ENCODE assay signal across 9 mouse cellular contexts in genomic region chr17:3288341-3288740, GRCm38 (mm10). TPM values are rescaled to one million over a fixed set of nuclear protein-coding genes. Genes with fewer than 3 reads are reported as not detected.
A peak's percentile ranks its signal among the peaks of the same experiment; 100 is the strongest.
DNase-seq lines count a peak whose midpoint lies in the region; ATAC-seq and TF ChIP-seq lines count a peak whose summit lies in the region.
"Had no signal": no experiment of that assay in that cellular context is flagged by ENCODE, and none has a peak within 500 bp of the region (broad histone marks: within the 10 kb centered on the region; RNA-seq: fewer than 3 reads in every experiment).

No protein-coding gene starts in this region.

- peak; percentile 76 for TF ChIP-seq CTCF in left cerebral cortex, adult 2 months (IDR thresholded peaks at IDR 0.05)

- peaks cover 12% of the 10 kb centered on the region for H3K4me1 ChIP-seq in heart, embryonic 10.5 days

- H3K27me3 ChIP-seq in heart, embryonic 10.5 days (ENCODE audit: insufficient read depth, poor library complexity, severe bottlenecking) = no peaks in the 10 kb centered on the region
- H3K27me3 ChIP-seq: neural tube, embryonic 12.5 days had no signal

- intact Hi-C loops in left cerebral cortex, adult 2 months (cut with DNase I) = loop anchor here (5.0 kb wide), 1 partner anchor 159 kb away; no protein-coding TSS in a partner anchor

- no peak overlapping the region for H3K4me3 ChIP-seq in heart, embryonic 10.5 days
- H3K4me3 ChIP-seq in left cerebral cortex, adult 2 months = no peak overlapping the region
- H3K4me3 ChIP-seq: neural tube, embryonic 12.5 days had no signal

- peak; percentile 46 for ATAC-seq in activated CD4-positive, CD25-positive, alpha-beta regulatory T cell, adult 4 months
- peak; percentile 92 for ATAC-seq in common myeloid progenitor, adult 5-6 weeks (replicated peaks; ENCODE audit: low read depth, poor library complexity, severe bottlenecking)
- peak; percentile 78 to 90 for ATAC-seq in hematopoietic stem cell, adult 5-6 weeks (replicated peaks in 1 of 2; ENCODE audit: insufficient read depth in 1 of 2, low FRiP score in 2 of 2, low TSS enrichment in 1 of 2, low read depth in 1 of 2, poor library complexity in 2 of 2, severe bottlenecking in 2 of 2)

- peaks cover 4% of the 10 kb centered on the region; the same call in 1 of the 2 replicates for H3K36me3 ChIP-seq in heart, embryonic 10.5 days

- peak; percentile 81 for DNase-seq in heart, embryonic 10.5 days (ENCODE audit: low spot score)
- no peak for DNase-seq in heart, adult 11 months
- peak; percentile 43 to 64 for DNase-seq in left cerebral cortex, adult 2 months (ENCODE audit: extremely low spot score in 1 of 2, low spot score in 2 of 2)
- peak; percentile 72 for DNase-seq in mesoderm, embryonic 11.5 days (ENCODE audit: low read depth, low spot score)
- peak; percentile 18 to 20 for DNase-seq in thymus, adult 18-20 months

- H3K27ac ChIP-seq in heart, embryonic 10.5 days = no peak overlapping the region
- no peak overlapping the region for H3K27ac ChIP-seq in left cerebral cortex, adult 2 months
- H3K27ac ChIP-seq: neural tube, embryonic 12.5 days had no signal

- WGBS in heart, embryonic 10.5 days = 20% methylated on average over 6 of the region's 6 CpGs

- H3K9me3 ChIP-seq in heart, embryonic 10.5 days = no peaks in the 10 kb centered on the region
- H3K9me3 ChIP-seq: neural tube, embryonic 12.5 days had no signal

RNA-seq across cellular contexts. Expression of gene Tiam2, which starts 38.0 kb away (rescaled TPM):
- polyA plus RNA-seq in heart, embryonic 10.5 days (2016; fragmentation: Nextera tagmentation; extraction: Ambion mirVana) = 3.5 and 3.7 TPM in 2 replicates
- 1 to 10 TPM; 1.0 to 1.7 TPM for polyA plus RNA-seq in activated CD4-positive, CD25-positive, alpha-beta regulatory T cell, adult 4 months (2017; shearing (Covaris generic))
- 3.5 and 4.6 TPM in 2 replicates for total RNA-seq in common myeloid progenitor, adult 5-6 weeks (2017)
- 3.3 and 11.6 TPM in 2 replicates for total RNA-seq in hematopoietic stem cell, adult 5-6 weeks (2017)
- 10 to 100 TPM; 80.1 to 82.9 TPM for total RNA-seq in left cerebral cortex, adult 2 months (2021)
